Mouse (Mus musculus): ENCODE measurements at regions not wholly inside any gene's neighbourhood (a gene's known extent, or its start where the extent isn't known, plus 50 kb on each side); places are given as distances from the start of the nearest gene placed in this dataset.

DNA sequence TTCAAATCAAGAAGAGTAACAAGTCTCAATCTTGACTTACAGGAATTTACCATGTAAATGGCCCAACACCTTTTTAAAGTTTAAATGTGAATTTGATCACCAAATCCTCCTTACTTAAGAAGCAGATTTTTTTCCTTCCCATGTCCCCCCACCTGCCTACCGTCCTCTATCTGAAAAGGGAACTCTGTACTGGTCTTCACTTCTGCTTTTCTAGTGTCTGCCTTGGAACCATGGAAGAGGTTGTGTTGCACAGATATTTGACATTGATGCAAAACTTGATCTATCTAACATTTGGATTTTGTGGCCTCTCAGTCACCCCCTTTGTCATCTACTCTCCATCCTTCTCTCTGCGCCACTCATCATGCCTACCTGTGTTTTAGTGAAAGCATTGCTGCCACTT is 143.3 kb upstream of the Adgrl3 start:
- no peak overlapping the region for H3K4me2 ChIP-seq (ENCODE audit: low read length)
- WGBS = 94% methylated on average over 2 of the region's 2 CpGs
- no peak overlapping the region for H3K27ac ChIP-seq (replicated peaks; ENCODE audit: low read depth, low read length)
- H3K4me3 ChIP-seq (replicated peaks; ENCODE audit: low read depth, low read length) = no peak overlapping the region
- H3K36me3 ChIP-seq (ENCODE audit: control insufficient read depth, insufficient read depth, low read length) = no peaks in the 10 kb centered on the region
- H3K9ac ChIP-seq (replicated peaks; ENCODE audit: low read length) = no peak overlapping the region
- no peaks in the 10 kb centered on the region for H3K9me3 ChIP-seq (ENCODE audit: control insufficient read depth, low read length)
- no peak for ATAC-seq (ENCODE audit: low FRiP score, low TSS enrichment)
- no peaks in the 10 kb centered on the region for H3K27me3 ChIP-seq (ENCODE audit: control insufficient read depth, insufficient read depth, low read length)
- no peak for DNase-seq
- no peaks in the 10 kb centered on the region for H3K4me1 ChIP-seq (ENCODE audit: control insufficient read depth, insufficient read depth, low read length)

DNA sequence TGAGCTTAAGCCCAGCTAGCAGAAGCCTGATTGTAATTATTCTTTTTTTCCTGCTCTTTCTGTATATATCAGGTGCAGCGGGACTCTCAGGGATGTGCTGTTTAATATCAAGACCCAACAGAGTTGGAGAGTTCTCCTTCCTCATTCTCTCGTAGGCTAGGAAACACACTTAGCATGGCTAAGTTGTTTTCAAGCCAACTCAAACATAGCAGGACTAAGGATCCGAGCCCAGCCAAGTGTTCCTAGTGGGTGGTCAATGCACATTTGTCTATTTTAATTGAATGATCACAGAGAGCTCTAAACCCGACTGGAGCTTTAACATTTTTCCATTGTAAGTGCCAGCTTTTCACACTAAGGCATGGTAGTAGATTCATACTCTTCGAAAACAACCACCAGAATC is 121.7 kb upstream of the Adgrl3 start:
- Histone ChIP-seq H3K9ac (replicated peaks; ENCODE audit: low read length) (no peak overlapping the region), H3K4me2 (ENCODE audit: low read length) (no peak overlapping the region), H3K27me3 (ENCODE audit: control insufficient read depth, insufficient read depth, low read length) (no peaks in the 10 kb centered on the region), H3K36me3 (ENCODE audit: control insufficient read depth, insufficient read depth, low read length) (no peaks in the 10 kb centered on the region), H3K4me1 (ENCODE audit: control insufficient read depth, insufficient read depth, low read length) (no peaks in the 10 kb centered on the region), H3K27ac (replicated peaks; ENCODE audit: low read depth, low read length) (no peak overlapping the region), H3K9me3 (ENCODE audit: control insufficient read depth, low read length) (no peaks in the 10 kb centered on the region), H3K4me3 (replicated peaks; ENCODE audit: low read depth, low read length) (no peak overlapping the region)
- DNase-seq = peak; percentile 4
- WGBS = 63% methylated on average over 5 of the region's 5 CpGs
- ATAC-seq (ENCODE audit: low FRiP score, low TSS enrichment) = no peak

DNA sequence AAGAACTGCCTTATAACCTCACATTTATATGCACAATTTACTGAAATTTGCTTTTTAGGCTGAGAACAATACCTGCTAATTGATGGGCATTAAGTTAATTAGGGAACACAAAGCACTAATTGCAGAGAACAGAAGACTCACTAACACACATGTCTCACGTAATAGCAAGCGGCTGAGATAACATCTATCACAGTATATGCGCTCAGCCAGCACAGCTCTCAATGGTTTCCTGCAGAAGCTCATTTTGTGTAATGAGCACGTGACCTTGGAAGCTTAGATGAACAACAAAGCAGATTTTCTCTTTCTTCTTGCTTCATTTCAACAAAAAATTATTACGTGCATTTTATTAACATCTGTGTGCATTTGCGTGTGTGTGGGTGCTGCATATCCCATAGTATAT is 111.2 kb upstream of the Adgrl3 start:
- Histone ChIP-seq H3K27me3 (ENCODE audit: control insufficient read depth, insufficient read depth, low read length) (no peaks in the 10 kb centered on the region), H3K4me2 (ENCODE audit: low read length) (no peak overlapping the region), H3K27ac (replicated peaks; ENCODE audit: low read depth, low read length) (no peak overlapping the region), H3K36me3 (ENCODE audit: control insufficient read depth, insufficient read depth, low read length) (no peaks in the 10 kb centered on the region), H3K9me3 (ENCODE audit: control insufficient read depth, low read length) (no peaks in the 10 kb centered on the region), H3K4me3 (replicated peaks; ENCODE audit: low read depth, low read length) (no peak overlapping the region), H3K4me1 (ENCODE audit: control insufficient read depth, insufficient read depth, low read length) (no peaks in the 10 kb centered on the region), H3K9ac (replicated peaks; ENCODE audit: low read length) (no peak overlapping the region)
- WGBS = 88% methylated on average over 6 of the region's 6 CpGs
- ATAC-seq (ENCODE audit: low FRiP score, low TSS enrichment) = no peak
- no peak for DNase-seq

DNA sequence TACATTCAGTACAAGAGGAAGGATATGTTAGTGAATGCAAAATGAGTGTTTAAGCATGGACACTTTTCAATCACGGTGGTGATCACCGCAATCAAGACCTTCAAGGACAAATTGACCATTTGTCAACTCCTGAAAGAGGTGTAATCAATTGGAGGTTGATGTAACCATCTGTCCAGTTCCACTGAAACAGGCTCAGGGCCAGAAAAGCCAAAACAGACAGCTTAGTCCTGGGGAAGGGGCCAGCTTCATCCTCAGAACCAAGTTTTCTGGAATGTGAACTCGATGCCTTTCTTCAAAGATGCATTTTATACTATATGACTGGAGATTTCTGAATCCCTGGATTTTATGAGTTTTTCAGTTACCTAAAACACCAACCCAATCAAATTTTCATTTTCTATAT is 81.1 kb upstream of the Adgrl3 start:
- WGBS = 91% methylated on average over 3 of the region's 3 CpGs
- H3K4me2 ChIP-seq (ENCODE audit: low read length) = no peak overlapping the region
- no peak for DNase-seq

DNA sequence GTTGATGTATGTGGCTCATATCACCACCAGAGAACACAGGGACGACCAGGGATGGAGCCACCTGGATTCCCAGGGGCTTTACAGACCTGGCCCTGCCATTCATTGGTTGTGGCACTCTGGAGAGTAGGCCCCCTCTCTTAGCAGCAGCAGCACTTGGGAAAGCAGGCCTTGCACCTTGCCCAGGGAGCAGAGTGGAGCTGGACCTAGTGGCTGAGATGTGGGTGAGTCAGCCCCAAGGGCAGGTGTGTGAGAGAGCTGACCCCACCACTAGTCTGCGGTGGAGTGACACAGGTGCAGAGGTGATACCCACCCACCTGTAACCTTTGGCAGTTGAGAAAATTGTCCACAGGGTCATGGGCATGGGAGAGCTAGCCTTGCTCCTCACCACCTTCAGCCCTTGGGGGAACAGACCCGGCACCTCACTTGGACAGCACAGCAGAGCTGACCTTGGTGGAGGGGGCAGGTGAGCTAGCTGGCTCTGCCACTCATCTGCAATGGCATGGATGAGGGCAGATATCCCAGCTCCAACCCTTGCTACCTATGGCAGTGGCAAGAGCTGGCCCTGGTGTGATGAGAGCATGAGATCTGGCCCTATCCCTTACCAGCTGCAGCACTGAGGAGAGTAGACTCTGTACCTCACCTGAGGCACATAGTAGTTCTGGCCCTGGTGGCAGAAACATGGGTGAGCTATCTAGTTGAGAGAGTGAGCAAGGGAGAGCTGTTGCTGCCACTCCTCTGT is 67.9 kb upstream of the Adgrl3 start:
- WGBS = 89% methylated on average over 3 of the region's 3 CpGs
- DNase-seq = no peak
- no peak; the same call in 1 of the 2 replicates for ATAC-seq (ENCODE audit: low FRiP score, low TSS enrichment)

More for the DNA sequence above, 81.1 kb upstream of the Adgrl3 start:
- Histone ChIP-seq H3K9me3 (ENCODE audit: control insufficient read depth, low read length) (no peaks in the 10 kb centered on the region), H3K36me3 (ENCODE audit: control insufficient read depth, insufficient read depth, low read length) (no peaks in the 10 kb centered on the region), H3K4me3 (replicated peaks; ENCODE audit: low read depth, low read length) (no peak overlapping the region), H3K27ac (replicated peaks; ENCODE audit: low read depth, low read length) (no peak overlapping the region), H3K4me1 (ENCODE audit: control insufficient read depth, insufficient read depth, low read length) (no peaks in the 10 kb centered on the region), H3K9ac (replicated peaks; ENCODE audit: low read length) (no peak overlapping the region), H3K27me3 (ENCODE audit: control insufficient read depth, insufficient read depth, low read length) (no peaks in the 10 kb centered on the region)
- ATAC-seq (ENCODE audit: low FRiP score, low TSS enrichment) = no peak

DNA sequence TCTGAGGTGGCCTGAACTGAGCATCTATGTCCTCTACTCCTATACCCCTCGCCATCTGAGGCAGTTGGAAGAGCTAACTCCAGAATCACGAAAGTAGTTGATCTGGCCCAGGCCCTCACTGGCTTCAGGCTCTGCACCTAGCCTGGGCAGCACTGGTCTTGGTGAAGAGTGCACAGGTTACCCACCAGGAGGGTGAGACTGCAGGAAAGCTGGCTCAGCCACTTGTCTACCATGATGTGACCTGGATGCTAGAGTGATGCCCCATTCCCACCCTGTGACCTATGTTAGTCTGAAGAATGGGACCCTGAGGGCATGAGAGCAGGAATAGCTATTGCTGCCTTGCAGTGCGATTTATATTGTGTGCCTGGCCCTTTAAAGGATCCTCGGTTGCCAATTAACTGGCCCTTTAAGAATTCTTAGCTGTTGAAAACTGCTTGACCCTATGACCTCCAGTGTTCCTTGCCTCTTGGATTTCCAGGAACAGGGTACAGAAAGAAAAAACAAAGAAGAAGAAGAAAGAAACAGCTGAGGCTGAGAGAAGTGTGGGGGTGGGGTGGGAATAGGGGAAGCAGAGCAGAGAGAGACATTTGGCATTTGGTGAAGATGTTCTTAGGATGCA is 67.2 kb upstream of the Adgrl3 start:
- Histone ChIP-seq H3K27ac (replicated peaks; ENCODE audit: low read depth, low read length) (no peak overlapping the region), H3K9ac (replicated peaks; ENCODE audit: low read length) (no peak overlapping the region), H3K27me3 (ENCODE audit: control insufficient read depth, insufficient read depth, low read length) (no peaks in the 10 kb centered on the region), H3K4me3 (replicated peaks; ENCODE audit: low read depth, low read length) (no peak overlapping the region), H3K4me2 (ENCODE audit: low read length) (no peak overlapping the region), H3K4me1 (ENCODE audit: control insufficient read depth, insufficient read depth, low read length) (no peaks in the 10 kb centered on the region), H3K36me3 (ENCODE audit: control insufficient read depth, insufficient read depth, low read length) (no peaks in the 10 kb centered on the region), H3K9me3 (ENCODE audit: control insufficient read depth, low read length) (no peaks in the 10 kb centered on the region)
- WGBS = 51% methylated on average over 4 of the region's 4 CpGs
- ATAC-seq (ENCODE audit: low FRiP score, low TSS enrichment) = no peak
- DNase-seq = peak; percentile 3

More for the DNA sequence above, 67.9 kb upstream of the Adgrl3 start:
- no peak overlapping the region for H3K27ac ChIP-seq (replicated peaks; ENCODE audit: low read depth, low read length)
- H3K4me1 ChIP-seq (ENCODE audit: control insufficient read depth, insufficient read depth, low read length) = no peaks in the 10 kb centered on the region
- H3K4me2 ChIP-seq (ENCODE audit: low read length) = no peak overlapping the region
- no peaks in the 10 kb centered on the region for H3K36me3 ChIP-seq (ENCODE audit: control insufficient read depth, insufficient read depth, low read length)
- H3K9me3 ChIP-seq (ENCODE audit: control insufficient read depth, low read length) = no peaks in the 10 kb centered on the region
- H3K9ac ChIP-seq (replicated peaks; ENCODE audit: low read length) = no peak overlapping the region
- no peak overlapping the region for H3K4me3 ChIP-seq (replicated peaks; ENCODE audit: low read depth, low read length)
- H3K27me3 ChIP-seq (ENCODE audit: control insufficient read depth, insufficient read depth, low read length) = no peaks in the 10 kb centered on the region
